8 mouse cellular contexts compared by ENCODE assay signal in the genomic region with DNA sequence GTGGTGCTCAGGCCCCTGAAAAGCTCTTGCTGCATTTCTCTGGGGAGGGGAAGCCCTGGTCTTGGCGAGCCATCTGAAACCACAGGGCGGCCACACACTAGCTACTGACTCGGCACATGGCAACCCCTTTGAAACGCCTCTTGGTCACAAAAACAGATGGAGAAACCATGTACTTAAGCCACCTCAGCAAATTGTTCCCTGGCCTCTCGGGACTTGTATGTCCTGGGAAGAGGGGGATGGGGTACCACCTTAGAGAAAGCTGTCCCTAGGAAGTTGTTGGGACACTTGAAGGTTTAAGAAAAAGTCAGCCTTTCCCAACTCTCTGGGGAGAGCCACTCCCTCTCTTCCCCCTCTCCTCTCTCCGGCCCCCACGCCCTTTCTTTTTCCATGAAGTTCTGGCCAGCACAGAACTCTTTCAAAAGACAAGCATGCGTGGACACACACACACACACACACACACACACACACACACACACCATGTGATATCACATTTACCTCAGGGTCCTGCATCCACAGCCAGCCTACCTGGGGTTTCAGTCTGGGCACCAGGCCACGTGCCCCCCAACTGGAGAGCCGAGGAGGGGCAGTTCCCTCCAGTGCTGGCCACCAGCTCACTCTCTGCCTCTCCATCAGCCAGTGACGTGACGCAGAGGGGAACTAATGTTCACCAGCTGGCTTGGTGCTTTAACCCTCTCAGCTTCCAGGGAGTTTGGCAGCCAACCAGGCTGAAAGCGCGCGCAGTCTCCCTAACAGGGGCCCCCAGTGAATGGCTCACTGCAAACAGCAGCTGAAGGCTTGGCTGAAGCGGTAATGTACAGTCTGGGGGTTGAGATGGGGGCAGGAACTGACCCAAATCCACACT.
DNase-seq lines count a peak whose midpoint lies in the region; ATAC-seq and TF ChIP-seq lines count a peak whose summit lies in the region.

No protein-coding gene starts in this region.

- no peak overlapping the region for H3K4me3 ChIP-seq in hindbrain, postnatal 0 days (ENCODE audit: low read length)
- H3K4me3 ChIP-seq in limb, embryonic 14.5 days (replicated peaks; ENCODE audit: low read length): peak overlapping the region; percentile 14
- H3K4me3 ChIP-seq in myocyte: peak overlapping the region; percentile 7

- WGBS in hindbrain, postnatal 0 days: 13% methylated on average over 16 of the region's 16 CpGs
- WGBS in limb, embryonic 14.5 days: 6% methylated on average over 16 of the region's 16 CpGs

- DNase-seq in Patski (ENCODE audit: low read depth, low spot score): no peak
- DNase-seq in embryo, embryonic 10.5 days (ENCODE audit: low spot score): peak; percentile 87
- DNase-seq in gastrocnemius, postnatal 36 days: peak; percentile 69 to 72
- peak; percentile 92 for DNase-seq in hindbrain, postnatal 0 days (ENCODE audit: low spot score)
- peak; percentile 98 for DNase-seq in limb, embryonic 14.5 days (ENCODE audit: low spot score)
- peak; percentile 27 for DNase-seq in testis, postnatal 14 days (ENCODE audit: low spot score)
- DNase-seq in spleen, postnatal 14 days (ENCODE audit: low spot score in 2 of 2): no peak

- POLR2A ChIA-PET in Patski (lab: Charles Lee): no interaction called here

- in situ Hi-C loops in Patski (cut with MboI; ENCODE audit: low pct_unique_long_range_greater_than_20kb): no loop called here

- H3K9ac ChIP-seq in hindbrain, postnatal 0 days (replicated peaks; ENCODE audit: low read length): no peak overlapping the region
- peak overlapping the region; percentile 4; the same call in 1 of the 2 replicates for H3K9ac ChIP-seq in limb, embryonic 14.5 days (ENCODE audit: low read depth, low read length, severe bottlenecking)

- H3K27ac ChIP-seq in hindbrain, postnatal 0 days: peak overlapping the region; percentile 71
- H3K27ac ChIP-seq in limb, embryonic 14.5 days (replicated peaks; ENCODE audit: low read depth, low read length): peak overlapping the region; percentile 88

- H3K4me2 ChIP-seq in hindbrain, postnatal 0 days (ENCODE audit: low read depth, low read length): peak overlapping the region; percentile 17; the same call in 1 of the 2 replicates
- H3K4me2 ChIP-seq in limb, embryonic 14.5 days (replicated peaks; ENCODE audit: low read depth, low read length, severe bottlenecking): peak overlapping the region; percentile 48
- peak overlapping the region; percentile 59 for H3K4me2 ChIP-seq in myocyte (ENCODE audit: low read depth)

- no peaks in the 10 kb centered on the region for H3K36me3 ChIP-seq in hindbrain, postnatal 0 days (ENCODE audit: insufficient read depth, low read length)
- H3K36me3 ChIP-seq in limb, embryonic 14.5 days (ENCODE audit: control insufficient read depth, insufficient read depth, low read length): peaks cover 10% of the 10 kb centered on the region
- H3K36me3 ChIP-seq in myocyte (ENCODE audit: control insufficient read depth, insufficient read depth): no peaks in the 10 kb centered on the region

- CTCF ChIA-PET in Patski (lab: Charles Lee): interaction anchor here (1.0 to 1.3 kb wide), 2 partner anchors 14 to 70 kb away, joined by 3 to 4 read pairs; no protein-coding TSS in a partner anchor

- H3K4me1 ChIP-seq in hindbrain, postnatal 0 days (ENCODE audit: insufficient read depth, low read length): peaks cover 27% of the 10 kb centered on the region
- peaks cover 56% of the 10 kb centered on the region for H3K4me1 ChIP-seq in limb, embryonic 14.5 days (ENCODE audit: control insufficient read depth, insufficient read depth, low read length)

- no peaks in the 10 kb centered on the region for H3K27me3 ChIP-seq in Patski
- H3K27me3 ChIP-seq in hindbrain, postnatal 0 days (ENCODE audit: insufficient read depth, low read length): no peaks in the 10 kb centered on the region
- H3K27me3 ChIP-seq in limb, embryonic 14.5 days (ENCODE audit: control insufficient read depth, insufficient read depth, low read length): no peaks in the 10 kb centered on the region
- H3K27me3 ChIP-seq in myocyte (ENCODE audit: control insufficient read depth, insufficient read depth, insufficient read length): no peaks in the 10 kb centered on the region

- no peak for TF ChIP-seq CTCF in Patski (IDR thresholded peaks at IDR 0.05)
- TF ChIP-seq CTCF in hindbrain, postnatal 0 days (IDR thresholded peaks at IDR 0.05; ENCODE audit: low read depth): no peak

- peak; percentile 26 for ATAC-seq in Patski
- ATAC-seq in hindbrain, postnatal 0 days: peak; percentile 89
- peak; percentile 92 for ATAC-seq in limb, embryonic 14.5 days (ENCODE audit: low FRiP score, low read depth)

- intact Hi-C loops in gastrocnemius, postnatal 36 days (cut with DNase I): no loop called here

- H3K79me2 ChIP-seq in myocyte (ENCODE audit: control insufficient read depth, insufficient read depth): no peaks in the 10 kb centered on the region

- H3ac ChIP-seq in myocyte (ENCODE audit: control insufficient read depth, insufficient read length): no peak overlapping the region

- no peaks in the 10 kb centered on the region for H3K9me3 ChIP-seq in hindbrain, postnatal 0 days (ENCODE audit: low read length)
- no peaks in the 10 kb centered on the region for H3K9me3 ChIP-seq in limb, embryonic 14.5 days (ENCODE audit: control insufficient read depth, low read length)

- no peak for TF ChIP-seq POLR2A in limb, embryonic 14.5 days (IDR thresholded peaks at IDR 0.05; ENCODE audit: borderline replicate concordance, extremely low read depth, insufficient read depth, insufficient read length)
- TF ChIP-seq POLR2A in myocyte (IDR thresholded peaks at IDR 0.05; ENCODE audit: insufficient read length, low read depth): no peak

TF ChIP-seq in myocyte, 11 proteins besides CTCF, POLR2A, EP300 and RAD21:
- TF ChIP-seq MYOD1 (IDR thresholded peaks at IDR 0.05; ENCODE audit: control insufficient read depth in 1 of 3, insufficient read length in 2 of 3, low read depth in 2 of 3): peak in 2 of 3 experiments; percentile 29 to 47
- no peak for TF ChIP-seq CEBPB (IDR thresholded peaks at IDR 0.05; ENCODE audit: insufficient read depth, poor library complexity, severe bottlenecking)

Comparison
In these comparisons a context has a peak if more than half of its experiments do, and no peak if none do; other contexts are left out.
1. ATAC-seq: peak in every context shown above with its lines; median percentile 92 in limb, embryonic 14.5 days; 89 in hindbrain, postnatal 0 days; 26 in Patski.
2. DNase-seq: peak in embryo, embryonic 10.5 days (single experiment), gastrocnemius, postnatal 36 days (2 of 2), hindbrain, postnatal 0 days (single experiment), limb, embryonic 14.5 days (single experiment) and testis, postnatal 14 days (single experiment); none in Patski (single experiment) and spleen, postnatal 14 days (0 of 2).
3. Peak in every context shown above with its lines, with median percentiles within 50 percentile points of each other: H3K4me2 ChIP-seq.